13 mouse cellular contexts compared by ENCODE assay signal in the genomic region with DNA sequence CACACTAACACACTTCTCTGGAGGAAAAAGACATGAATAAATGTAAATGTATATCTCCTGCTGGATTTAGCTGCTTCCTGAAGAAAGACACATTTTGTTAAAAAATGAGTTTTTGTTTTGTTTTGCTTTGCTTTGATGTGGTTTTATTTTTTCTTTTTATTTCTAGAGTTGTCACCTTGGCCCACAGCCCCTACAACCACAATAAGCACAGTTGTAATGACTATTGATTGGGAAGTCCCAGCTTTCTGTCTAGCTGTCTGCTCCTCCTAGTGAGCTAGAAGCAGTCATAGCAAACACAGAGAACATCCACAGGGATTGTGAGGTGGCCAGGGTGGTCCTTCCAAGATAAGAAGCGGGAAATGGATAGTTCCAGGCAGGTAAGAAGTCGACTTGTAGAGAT.
DNase-seq lines count a peak whose midpoint lies in the region.
"Had no signal": no experiment of that assay in that cellular context is flagged by ENCODE, and none has a peak within 500 bp of the region (broad histone marks: within the 10 kb centered on the region; RNA-seq: fewer than 3 reads in every experiment).

No protein-coding gene starts in this region.

- intact Hi-C loops in left cerebral cortex, postnatal 10 days (cut with DNase I): no loop called here

- peak; percentile 17 for DNase-seq in CD4-positive helper T cell, adult 2 months (ENCODE audit: low read depth, low spot score)
- DNase-seq in CD4-positive, CD25-positive, alpha-beta regulatory T cell, adult 2 months (ENCODE audit: low read depth, low spot score): peak; percentile 34
- peak; percentile 17 for DNase-seq in induced T-regulatory cell, adult 2 months (ENCODE audit: low read depth)
- DNase-seq in left cerebral cortex, postnatal 10 days (ENCODE audit: extremely low spot score in 1 of 2, low spot score in 2 of 2): no peak
- DNase-seq in cerebellum, postnatal 25 days: no peak
- no peak for DNase-seq in kidney, postnatal 25 days
- DNase-seq: adrenal gland, adult 8-10 months; adrenal gland, postnatal 25 days; cerebellum, adult 11-12 months; cerebellum, adult 8-10 months; cerebellum, postnatal 10 days; gastrocnemius, postnatal 14 days; heart, postnatal 14 days had no signal

Comparison
In these comparisons a context has a peak if more than half of its experiments do, and no peak if none do; other contexts are left out.
1. DNase-seq: peak in CD4-positive helper T cell, adult 2 months (single experiment), CD4-positive, CD25-positive, alpha-beta regulatory T cell, adult 2 months (single experiment) and induced T-regulatory cell, adult 2 months (single experiment); none in left cerebral cortex, postnatal 10 days (0 of 2), cerebellum, postnatal 25 days (0 of 2) and kidney, postnatal 25 days (0 of 2).